Mouse (Mus musculus) ES-E14 (cell line): Measurements from ENCODE around the gene Tmem100.

Experiments
- CHD2 ChIP-seq: IDR thresholded peaks from 2 replicates; pipeline ENCODE4 v1.6.1; 2014; ENCODE audit warnings: mild to moderate bottlenecking, low read depth, low read length, inconsistent platforms
- ZC3H11A ChIP-seq: IDR thresholded peaks from 2 replicates; pipeline ENCODE4 v1.6.1; 2012; ENCODE audit warnings: low read depth, mild to moderate bottlenecking, inconsistent platforms, low read length, borderline replicate concordance

DNA sequence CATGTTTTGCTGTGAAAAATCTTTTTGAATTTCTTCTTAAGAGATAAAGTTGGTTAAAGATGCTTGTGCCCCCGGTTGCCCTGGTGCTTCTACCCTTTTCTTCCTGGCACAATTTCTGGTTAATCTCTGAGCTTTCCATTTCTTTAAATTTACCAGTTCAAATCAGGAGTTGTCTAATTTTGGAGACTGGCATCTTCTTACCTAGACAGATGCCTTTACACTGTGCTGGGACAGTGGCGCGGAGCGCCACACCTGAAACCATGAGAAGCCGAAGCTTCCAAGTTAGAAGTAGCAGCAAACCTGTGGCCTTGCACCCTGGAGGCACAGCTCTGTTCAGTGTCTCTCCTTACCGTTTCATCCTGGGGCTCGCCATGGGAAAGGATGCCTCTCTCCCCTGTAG, 928 bp downstream of the Tmem100 start:
- TF ChIP-seq CHD2 (no peak), ZC3H11A (no peak)
